Mouse (Mus musculus) kidney, postnatal 0 days (tissue): Measurements from ENCODE around the gene Pde4d. TPM values are rescaled to one million over a fixed set of nuclear protein-coding genes. Genes with fewer than 3 reads are reported as not detected.
A peak's percentile ranks its signal among the peaks of the same experiment; 100 is the strongest.

ENCODE experiments used
- ATAC-seq: fragments of 200-750 bp; cut with Nextera tagmentation; replicated peaks from 2 replicates; pipeline ENCODE4 v1.8.0; 2017; ENCODE audit warnings: low read depth, moderate number of reproducible peaks, moderate TSS enrichment, moderate library complexity; ENCODE audit not compliant: low FRiP score
- DNase-seq: peaks from one replicate; pipeline ENCODE4 v3.0.0-alpha.2; 2016; ENCODE audit warnings: low spot score
- H3K27ac ChIP-seq: fragments of 300-500 bp; sonication (generic); 2 replicates; pipeline ENCODE4 v1.5.1; 2014; ENCODE audit warnings: mild to moderate bottlenecking
- H3K27me3 ChIP-seq: fragments of 300-500 bp; sonication (generic); 2 replicates; pipeline ENCODE4 v1.6.1; 2014; ENCODE audit warnings: low read length, mixed read lengths; ENCODE audit not compliant: insufficient read depth
- H3K36me3 ChIP-seq: fragments of 300-500 bp; sonication (generic); 2 replicates; pipeline ENCODE4 v1.6.1; 2014; ENCODE audit warnings: low read length, mixed read lengths; ENCODE audit not compliant: insufficient read depth
- H3K4me1 ChIP-seq: fragments of 300-500 bp; sonication (generic); replicated peaks from 2 replicates; pipeline ENCODE4 v1.6.1; 2014; ENCODE audit warnings: antibody characterized with exemption, low read length, mixed read lengths; ENCODE audit not compliant: insufficient read depth
- H3K4me2 ChIP-seq: fragments of 300-500 bp; sonication (generic); 2 replicates; pipeline ENCODE4 v1.6.1; 2014; ENCODE audit warnings: mild to moderate bottlenecking, low read length, moderate library complexity, mixed read lengths
- H3K4me3 ChIP-seq: fragments of 300-500 bp; sonication (generic); replicated peaks from 2 replicates; pipeline ENCODE4 v1.5.1; 2014; ENCODE audit warnings: low read depth, low read length
- H3K9ac ChIP-seq: fragments of 300-500 bp; sonication (generic); 2 replicates; pipeline ENCODE4 v1.6.1; 2014; ENCODE audit warnings: low read depth, low read length
- H3K9me3 ChIP-seq: fragments of 300-500 bp; sonication (generic); replicated peaks from 2 replicates; pipeline ENCODE4 v1.6.1; 2016; ENCODE audit warnings: low read length, inconsistent platforms, mixed read lengths
- CTCF ChIP-seq: IDR thresholded peaks from 2 replicates; pipeline ENCODE4 v1.5.1; 2016; ENCODE audit warnings: antibody characterized with exemption, low read depth, mild to moderate bottlenecking, moderate library complexity
- WGBS: fragments of 180-500 bp; shearing (Covaris S2); extraction: QIAGEN DNeasy Blood & Tissue Kit; methylation state at CpG from one replicate; pipeline ENCODE4 v1.1.7; 2014; 5-methylcytosine and 5-hydroxymethylcytosine counted together
- polyA plus RNA-seq: library from polyadenylated mRNA; unstranded; fragments of >200 nt; fragmentation: Nextera tagmentation; extraction: Ambion mirVana; gene quantifications from 2 replicates; pipeline ENCODE4 v1.2.1, GENCODE M21; 2015

Gene Pde4d
- polyA plus RNA-seq, 1 experiment from 2014 or later = 7.1 TPM

- no peak overlapping the region for H3K9ac ChIP-seq
- DNase-seq (no peak), ATAC-seq (no peak)
- no peak overlapping the region for H3K4me2 ChIP-seq
- no peaks in the 10 kb centered on the region for H3K9me3 ChIP-seq
- no peak overlapping the region for H3K4me3 ChIP-seq
- no peaks in the 10 kb centered on the region for H3K27me3 ChIP-seq
- H3K36me3 ChIP-seq = no peaks in the 10 kb centered on the region
- no peak overlapping the region for H3K27ac ChIP-seq
- 80% methylated on average over 3 of the region's 3 CpGs for WGBS
- no peaks in the 10 kb centered on the region for H3K4me1 ChIP-seq
- TF ChIP-seq CTCF = no peak
Observed at GRCm38 (mm10) chr13:109407371-109407770, 957.6 kb downstream of the Pde4d start.

- WGBS = 87% methylated on average over 3 of the region's 3 CpGs
Observed at GRCm38 (mm10) chr13:109420426-109420825, 970.7 kb downstream of the Pde4d start.

GRCm38 (mm10) chr13:109424906-109425305, 975.2 kb downstream of the Pde4d start:
- no peak for TF ChIP-seq CTCF

More at GRCm38 (mm10) chr13:109420426-109420825, 970.7 kb downstream of the Pde4d start:
- no peaks in the 10 kb centered on the region; the same call in 1 of the 2 replicates for H3K9me3 ChIP-seq
- H3K36me3 ChIP-seq = no peaks in the 10 kb centered on the region
- no peak overlapping the region for H3K4me2 ChIP-seq
- no peak overlapping the region for H3K27ac ChIP-seq
- TF ChIP-seq CTCF = no peak
- no peak overlapping the region for H3K4me3 ChIP-seq
- no peak overlapping the region for H3K9ac ChIP-seq
- no peaks in the 10 kb centered on the region for H3K27me3 ChIP-seq
- DNase-seq (no peak), ATAC-seq (no peak)
- no peaks in the 10 kb centered on the region for H3K4me1 ChIP-seq

GRCm38 (mm10) chr13:109425548-109425947, 975.8 kb downstream of the Pde4d start:
- H3K4me2 ChIP-seq = peak overlapping the region; percentile 32
- ATAC-seq (peak; percentile 53; the same call in 1 of the 2 replicates), DNase-seq (no peak)

More at GRCm38 (mm10) chr13:109424906-109425305, 975.2 kb downstream of the Pde4d start:
- no peak overlapping the region for H3K9ac ChIP-seq
- 17% methylated on average over 2 of the region's 2 CpGs for WGBS
- H3K9me3 ChIP-seq = no peaks in the 10 kb centered on the region; the same call in 1 of the 2 replicates
- no peaks in the 10 kb centered on the region for H3K27me3 ChIP-seq
- H3K27ac ChIP-seq = no peak overlapping the region
- DNase-seq (no peak), ATAC-seq (no peak)
- H3K36me3 ChIP-seq = no peaks in the 10 kb centered on the region
- no peaks in the 10 kb centered on the region for H3K4me1 ChIP-seq
- H3K4me3 ChIP-seq = no peak overlapping the region
- H3K4me2 ChIP-seq = no peak overlapping the region

GRCm38 (mm10) chr13:109426058-109426457, 976.3 kb downstream of the Pde4d start:
- H3K36me3 ChIP-seq = no peaks in the 10 kb centered on the region
- peak overlapping the region; percentile 32 for H3K4me2 ChIP-seq
- no peak for TF ChIP-seq CTCF
- H3K4me3 ChIP-seq = no peak overlapping the region
- ATAC-seq (no peak), DNase-seq (no peak)
- 78% methylated on average over 5 of the region's 5 CpGs for WGBS
- H3K4me1 ChIP-seq = no peaks in the 10 kb centered on the region
- H3K27me3 ChIP-seq = no peaks in the 10 kb centered on the region
- no peak overlapping the region for H3K9ac ChIP-seq
- H3K9me3 ChIP-seq = no peaks in the 10 kb centered on the region; the same call in 1 of the 2 replicates
- no peak overlapping the region for H3K27ac ChIP-seq

More at GRCm38 (mm10) chr13:109425548-109425947, 975.8 kb downstream of the Pde4d start:
- no peaks in the 10 kb centered on the region for H3K27me3 ChIP-seq
- H3K9me3 ChIP-seq = no peaks in the 10 kb centered on the region; the same call in 1 of the 2 replicates
- WGBS = 44% methylated on average over 13 of the region's 13 CpGs
- no peak overlapping the region for H3K27ac ChIP-seq
- H3K4me1 ChIP-seq = no peaks in the 10 kb centered on the region
- H3K4me3 ChIP-seq = no peak overlapping the region
- TF ChIP-seq CTCF = no peak
- no peaks in the 10 kb centered on the region for H3K36me3 ChIP-seq
- no peak overlapping the region for H3K9ac ChIP-seq

GRCm38 (mm10) chr13:109427541-109427940, 977.8 kb downstream of the Pde4d start:
- Histone ChIP-seq H3K4me2 (no peak overlapping the region), H3K4me1 (no peaks in the 10 kb centered on the region), H3K9ac (no peak overlapping the region), H3K27me3 (no peaks in the 10 kb centered on the region), H3K9me3 (no peaks in the 10 kb centered on the region), H3K4me3 (no peak overlapping the region), H3K27ac (no peak overlapping the region), H3K36me3 (no peaks in the 10 kb centered on the region)
- WGBS = 52% methylated on average over 7 of the region's 7 CpGs
- TF ChIP-seq CTCF = no peak
- ATAC-seq (no peak), DNase-seq (no peak)

- ATAC-seq = no peak
- WGBS = 91% methylated on average over 2 of the region's 2 CpGs
Observed at GRCm38 (mm10) chr13:109429544-109429943, 979.8 kb downstream of the Pde4d start.

More at GRCm38 (mm10) chr13:109429544-109429943, 979.8 kb downstream of the Pde4d start:
- no peak for DNase-seq
- Histone ChIP-seq H3K9me3 (no peaks in the 10 kb centered on the region), H3K4me1 (no peaks in the 10 kb centered on the region), H3K4me3 (no peak overlapping the region), H3K4me2 (no peak overlapping the region), H3K36me3 (no peaks in the 10 kb centered on the region), H3K9ac (no peak overlapping the region), H3K27ac (no peak overlapping the region), H3K27me3 (no peaks in the 10 kb centered on the region)
- TF ChIP-seq CTCF = no peak
